Mouse (Mus musculus) heart, postnatal 0 days (tissue): ENCODE measurements at regions not wholly inside any gene's neighbourhood (a gene's known extent, or its start where the extent isn't known, plus 50 kb on each side); places are given as distances from the start of the nearest gene placed in this dataset.

ENCODE experiments used
- CTCF ChIP-seq: IDR thresholded peaks from 2 replicates; pipeline ENCODE4 v1.5.1; 2016; ENCODE audit warnings: antibody characterized with exemption, control low read depth, low read depth
- EP300 ChIP-seq: IDR thresholded peaks from 2 replicates; pipeline ENCODE4 v1.6.1; 2016; ENCODE audit warnings: antibody characterized with exemption, low read depth

DNA sequence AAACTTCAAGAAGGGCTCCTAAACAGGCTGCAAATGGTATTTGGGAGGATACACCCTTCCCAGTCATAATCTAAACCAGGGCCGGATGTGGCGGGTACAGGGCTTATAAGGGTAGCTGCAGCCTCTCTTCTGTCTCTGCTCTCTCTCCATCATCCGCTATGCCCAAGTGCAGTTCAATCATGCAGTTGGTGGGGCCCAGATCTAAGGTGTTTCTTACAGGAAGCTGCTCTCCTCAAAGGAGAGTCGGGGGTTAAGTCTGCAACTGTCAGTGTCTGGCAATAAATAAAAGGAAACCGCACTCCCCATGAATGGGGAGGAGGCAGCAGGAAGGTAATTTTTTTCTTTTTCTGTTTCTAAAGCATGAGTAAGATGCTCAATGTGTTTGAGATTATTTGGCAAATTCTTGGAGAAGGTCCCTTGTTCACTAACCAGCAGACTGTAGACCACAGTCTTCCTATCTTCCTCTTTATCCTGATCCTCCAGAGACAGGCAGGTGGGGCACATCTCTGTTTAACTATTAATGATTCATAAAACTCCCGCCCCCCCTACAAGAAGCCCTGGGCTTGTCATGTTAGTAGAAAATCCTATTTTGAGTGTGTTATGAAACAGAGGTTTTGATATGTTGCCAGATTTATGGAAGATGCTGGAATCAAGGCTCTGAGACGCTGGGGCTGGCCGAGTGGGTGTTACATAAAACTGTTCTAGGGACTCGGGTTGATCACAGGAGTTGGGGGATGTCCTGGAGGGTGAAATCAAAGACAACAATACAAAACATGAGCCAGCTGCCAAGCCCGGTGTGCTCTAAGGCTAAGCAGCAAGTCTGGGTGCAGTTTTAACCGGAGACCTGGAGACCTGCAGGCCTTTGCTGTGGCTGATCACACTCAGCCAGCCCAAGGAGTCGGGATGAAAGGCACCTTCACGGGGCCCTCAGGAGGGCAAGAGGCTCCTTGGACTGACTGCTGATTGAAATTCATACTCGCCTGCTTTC, 69.3 kb upstream of the Irf2bp2 start:
- TF ChIP-seq CTCF (no peak), EP300 (no peak)
